Mouse (Mus musculus): Measurements from ENCODE around the gene Tbc1d8.

GRCm38 (mm10) chr1:39384914-39385313 lies 93.6 kb downstream of the Tbc1d8 start:
- TF ChIP-seq CTCF (IDR thresholded peaks at IDR 0.05; ENCODE audit: low read depth, low read length) (no peak), POLR2A (IDR thresholded peaks at IDR 0.05; ENCODE audit: extremely low read depth, insufficient read depth, low read length) (no peak)

Data from liver, adult 2 months (tissue).